Comparison of ENCODE assay signal across 15 mouse cellular contexts in genomic region chr16:41771427-41772125, GRCm38 (mm10).
DNase-seq lines count a peak whose midpoint lies in the region; ATAC-seq lines count a peak whose summit lies in the region.
"Had no signal": no experiment of that assay in that cellular context is flagged by ENCODE, and none has a peak within 500 bp of the region (broad histone marks: within the 10 kb centered on the region; RNA-seq: fewer than 3 reads in every experiment).

No protein-coding gene starts in this region.

- no peak overlapping the region for H3K9ac ChIP-seq in hindbrain, embryonic 13.5 days
- no peak overlapping the region for H3K9ac ChIP-seq in neural tube, embryonic 13.5 days
- H3K9ac ChIP-seq: heart, embryonic 13.5 days had no signal

- no peaks in the 10 kb centered on the region for H3K9me3 ChIP-seq in hindbrain, embryonic 13.5 days
- no peaks in the 10 kb centered on the region for H3K9me3 ChIP-seq in neural tube, embryonic 13.5 days
- H3K9me3 ChIP-seq: heart, embryonic 13.5 days had no signal

- H3K27ac ChIP-seq in hindbrain, embryonic 13.5 days, result peak overlapping the region; percentile 58
- H3K27ac ChIP-seq in neural tube, embryonic 13.5 days (replicated peaks), result peak overlapping the region; percentile 56
- H3K27ac ChIP-seq: heart, embryonic 13.5 days had no signal

- WGBS in hindbrain, embryonic 13.5 days, result 59% methylated on average over 4 of the region's 4 CpGs
- WGBS in neural tube, embryonic 13.5 days, result 62% methylated on average over 4 of the region's 4 CpGs

- peak; percentile 92 for ATAC-seq in hindbrain, embryonic 13.5 days (ENCODE audit: low FRiP score)
- ATAC-seq in neural tube, embryonic 13.5 days (ENCODE audit: low read depth), result peak; percentile 87
- ATAC-seq: inflammation-experienced regulatory T-cells, adult 6 months had no signal

- H3K4me3 ChIP-seq in hindbrain, embryonic 13.5 days, result no peak overlapping the region
- H3K4me3 ChIP-seq in neural tube, embryonic 13.5 days, result no peak overlapping the region
- H3K4me3 ChIP-seq: heart, embryonic 13.5 days had no signal

- H3K36me3 ChIP-seq in hindbrain, embryonic 13.5 days, result no peaks in the 10 kb centered on the region
- H3K36me3 ChIP-seq in neural tube, embryonic 13.5 days, result no peaks in the 10 kb centered on the region
- H3K36me3 ChIP-seq: heart, embryonic 13.5 days had no signal

- intact Hi-C loops in left cerebral cortex, postnatal 4 days (cut with DNase I), result no loop called here

- H3K4me2 ChIP-seq in hindbrain, embryonic 13.5 days, result no peak overlapping the region
- no peak overlapping the region for H3K4me2 ChIP-seq in neural tube, embryonic 13.5 days
- H3K4me2 ChIP-seq: heart, embryonic 13.5 days had no signal

- peaks cover 11% of the 10 kb centered on the region for H3K4me1 ChIP-seq in hindbrain, embryonic 13.5 days (replicated peaks)
- H3K4me1 ChIP-seq in neural tube, embryonic 13.5 days (replicated peaks), result peaks cover 13% of the 10 kb centered on the region

- DNase-seq in cerebellum, postnatal 14 days, result peak; percentile 24 to 40
- no peak for DNase-seq in cerebellum, adult 9-11 months
- peak; percentile 10 for DNase-seq in left cerebral cortex, postnatal 4 days
- DNase-seq in left cerebral cortex, adult 8-10 months (ENCODE audit: low spot score in 2 of 2), result no peak
- DNase-seq in heart, adult 11 months, result no peak
- no peak for DNase-seq in gastrocnemius, postnatal 25 days
- DNase-seq: cerebellum, adult 11-12 months; liver; lung, postnatal 10 days; spleen, adult 18-20 months; thymus, adult 18-20 months had no signal

- no peaks in the 10 kb centered on the region for H3K27me3 ChIP-seq in hindbrain, embryonic 13.5 days
- H3K27me3 ChIP-seq in neural tube, embryonic 13.5 days, result no peaks in the 10 kb centered on the region
- H3K27me3 ChIP-seq: heart, embryonic 13.5 days had no signal

Comparison
In these comparisons a context has a peak if more than half of its experiments do, and no peak if none do; other contexts are left out.
1. DNase-seq: peak in cerebellum, postnatal 14 days (2 of 2) and left cerebral cortex, postnatal 4 days (single experiment); none in cerebellum, adult 9-11 months (single experiment), left cerebral cortex, adult 8-10 months (0 of 2), heart, adult 11 months (single experiment) and gastrocnemius, postnatal 25 days (single experiment).